Mouse (Mus musculus): ENCODE measurements around the gene Pear1. TPM values are rescaled to one million over a fixed set of nuclear protein-coding genes. Genes with fewer than 3 reads are reported as not detected.
"Not testable (repeated sequence)": the region's sequence is repeated elsewhere in the genome, so short reads cannot be mapped to it uniquely, and the experiment has no call there.

Gene Pear1
- 2.2 and 6.9 TPM in 2 replicates for polyA plus RNA-seq (2014; fragmentation: Nextera tagmentation; extraction: Ambion mirVana)

DNA sequence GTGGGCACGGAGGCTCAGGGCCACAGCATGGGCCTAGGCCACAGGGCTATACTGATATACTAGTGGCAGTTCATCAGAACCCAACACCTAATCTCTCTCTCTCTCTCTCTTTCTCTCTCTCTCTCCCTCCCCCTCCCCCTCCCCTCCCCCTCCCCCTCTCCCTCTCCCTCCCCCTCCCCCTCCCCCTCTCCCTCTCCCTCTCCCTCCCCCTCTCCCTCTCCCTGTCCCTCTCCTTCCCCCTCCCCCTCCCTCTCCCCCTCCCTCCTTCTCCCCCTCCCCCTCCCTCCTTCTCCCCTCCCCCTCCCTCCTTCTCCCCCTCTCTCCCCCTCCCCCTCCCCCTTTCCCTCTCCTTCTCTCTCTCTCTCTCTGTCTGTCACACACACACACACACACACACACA lies at the start of gene Pear1:
TSS of gene Pear1 (minus strand) at position 101 of the 400 bp plus-strand sequence.
- H3K9me3 ChIP-seq (ENCODE audit: control insufficient read depth, low read length); DNase-seq; H3K4me2 ChIP-seq (ENCODE audit: low read length); H3K36me3 ChIP-seq (ENCODE audit: control insufficient read depth, insufficient read depth, low read length); H3K9ac ChIP-seq (replicated peaks; ENCODE audit: low read length); ATAC-seq (ENCODE audit: low FRiP score, low TSS enrichment); H3K4me3 ChIP-seq (replicated peaks; ENCODE audit: low read depth, low read length); H3K4me1 ChIP-seq (ENCODE audit: control insufficient read depth, insufficient read depth, low read length); H3K27me3 ChIP-seq (ENCODE audit: control insufficient read depth, insufficient read depth, low read length); H3K27ac ChIP-seq (replicated peaks; ENCODE audit: low read depth, low read length): not testable (repeated sequence)
- 94% methylated on average over 1 of the region's 1 CpGs for WGBS

DNA sequence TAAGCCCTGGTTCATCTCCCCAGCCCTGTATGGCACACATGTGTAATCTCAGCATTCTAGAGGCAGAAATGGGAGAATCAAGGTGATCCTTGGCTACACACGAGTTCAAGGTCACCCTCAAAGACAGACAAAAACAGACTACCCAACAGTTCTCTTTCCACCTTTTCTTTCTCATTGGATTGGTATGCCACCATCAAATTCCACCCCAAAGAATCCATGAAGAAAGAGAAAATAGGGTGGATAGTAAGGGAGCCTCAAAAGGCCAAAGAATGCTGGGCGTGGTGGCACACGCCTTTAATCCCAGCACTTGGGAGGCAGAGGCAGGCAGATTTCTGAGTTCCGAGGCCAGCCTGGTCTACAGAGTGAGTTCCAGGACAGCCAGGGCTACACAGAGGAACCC lies 40.0 kb upstream of the Pear1 start:
- not testable (repeated sequence) for H3K4me3 ChIP-seq (replicated peaks; ENCODE audit: low read depth, low read length); H3K4me1 ChIP-seq (ENCODE audit: control insufficient read depth, insufficient read depth, low read length); H3K27ac ChIP-seq (replicated peaks; ENCODE audit: low read depth, low read length); H3K9ac ChIP-seq (replicated peaks; ENCODE audit: low read length); ATAC-seq (ENCODE audit: low FRiP score, low TSS enrichment); H3K27me3 ChIP-seq (ENCODE audit: control insufficient read depth, insufficient read depth, low read length); DNase-seq; H3K4me2 ChIP-seq (ENCODE audit: low read length); H3K9me3 ChIP-seq (ENCODE audit: control insufficient read depth, low read length)
- WGBS, result 98% methylated on average over 4 of the region's 4 CpGs
- peaks cover 84% of the 10 kb centered on the region for H3K36me3 ChIP-seq (ENCODE audit: control insufficient read depth, insufficient read depth, low read length)

DNA sequence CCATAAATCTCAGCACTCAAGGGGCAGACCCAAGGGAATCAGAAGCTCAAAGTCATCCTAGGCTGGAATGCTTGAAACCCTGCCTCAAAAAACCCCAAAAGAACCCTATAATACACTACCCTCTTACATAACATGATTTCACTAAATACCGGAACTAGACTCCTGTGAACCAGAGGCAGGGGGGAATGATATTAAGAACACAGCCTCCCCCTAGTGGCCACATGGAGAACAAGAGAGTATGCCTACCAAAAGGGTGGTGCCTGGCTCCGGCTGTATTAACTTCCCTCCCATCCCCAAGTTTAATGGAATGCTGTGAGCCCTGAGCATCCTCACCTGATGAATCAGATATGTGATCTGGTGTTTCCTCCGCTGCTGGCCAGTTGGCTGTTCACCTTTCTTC lies 35.7 kb upstream of the Pear1 start:
- Histone ChIP-seq H3K36me3 (ENCODE audit: control insufficient read depth, insufficient read depth, low read length) (peaks cover 80% of the 10 kb centered on the region), H3K27ac (replicated peaks; ENCODE audit: low read depth, low read length) (no peak overlapping the region), H3K4me2 (ENCODE audit: low read length) (no peak overlapping the region), H3K4me3 (replicated peaks; ENCODE audit: low read depth, low read length) (no peak overlapping the region), H3K9me3 (ENCODE audit: control insufficient read depth, low read length) (no peaks in the 10 kb centered on the region), H3K4me1 (ENCODE audit: control insufficient read depth, insufficient read depth, low read length) (no peaks in the 10 kb centered on the region), H3K27me3 (ENCODE audit: control insufficient read depth, insufficient read depth, low read length) (no peaks in the 10 kb centered on the region), H3K9ac (replicated peaks; ENCODE audit: low read length) (no peak overlapping the region)
- WGBS, result 22% methylated on average over 3 of the region's 3 CpGs
- DNase-seq (peak; percentile 86), ATAC-seq (ENCODE audit: low FRiP score, low TSS enrichment) (no peak; the same call in 1 of the 2 replicates)

DNA sequence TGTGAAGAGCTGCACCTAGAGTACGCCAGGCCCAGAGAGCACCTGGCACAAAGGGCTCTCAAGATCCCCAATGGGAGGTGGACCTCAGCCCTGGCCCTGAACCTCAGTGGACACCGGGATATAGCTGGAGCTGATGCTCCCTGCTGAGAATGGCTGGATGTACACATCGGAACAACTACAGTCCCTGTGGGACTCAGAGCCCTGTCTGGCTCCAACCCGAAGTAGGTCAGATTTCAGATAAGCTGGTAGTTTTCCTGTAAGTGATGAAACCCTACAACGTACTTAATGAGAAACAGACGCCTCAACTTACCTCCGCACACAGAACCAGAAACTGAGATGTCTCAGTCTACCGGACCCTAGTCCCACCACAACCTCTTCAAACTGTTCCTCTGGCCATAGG lies 33.6 kb upstream of the Pear1 start:
- no peak for ATAC-seq (ENCODE audit: low FRiP score, low TSS enrichment)
- H3K4me2 ChIP-seq (ENCODE audit: low read length), result no peak overlapping the region
- H3K4me1 ChIP-seq (ENCODE audit: control insufficient read depth, insufficient read depth, low read length), result no peaks in the 10 kb centered on the region
- no peaks in the 10 kb centered on the region for H3K9me3 ChIP-seq (ENCODE audit: control insufficient read depth, low read length)
- H3K36me3 ChIP-seq (ENCODE audit: control insufficient read depth, insufficient read depth, low read length), result peaks cover 65% of the 10 kb centered on the region
- H3K27me3 ChIP-seq (ENCODE audit: control insufficient read depth, insufficient read depth, low read length), result no peaks in the 10 kb centered on the region
- no peak overlapping the region for H3K4me3 ChIP-seq (replicated peaks; ENCODE audit: low read depth, low read length)
- WGBS, result 95% methylated on average over 8 of the region's 8 CpGs
- no peak for DNase-seq
- H3K9ac ChIP-seq (replicated peaks; ENCODE audit: low read length), result no peak overlapping the region
- H3K27ac ChIP-seq (replicated peaks; ENCODE audit: low read depth, low read length), result no peak overlapping the region

DNA sequence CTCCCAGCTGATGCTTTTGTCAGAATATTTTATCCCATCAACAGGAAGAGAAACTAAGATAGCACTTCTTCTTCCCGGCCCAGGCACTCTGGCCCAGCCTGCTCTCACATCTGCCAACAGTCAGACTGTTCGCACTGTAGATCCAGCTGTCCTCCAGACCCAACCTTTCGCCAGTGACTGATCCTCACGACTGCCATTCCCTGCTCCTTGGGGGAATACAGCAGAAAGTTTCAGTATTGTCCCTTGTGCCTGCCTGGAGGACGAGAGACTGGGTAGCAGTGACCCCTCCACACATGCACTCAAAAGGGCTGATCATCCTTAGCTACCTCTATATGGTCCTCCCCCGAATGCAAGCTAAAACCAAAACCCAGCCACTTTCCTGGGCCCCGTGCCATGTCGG lies 31.8 kb upstream of the Pear1 start:
- H3K27ac ChIP-seq (replicated peaks; ENCODE audit: low read depth, low read length), result no peak overlapping the region
- DNase-seq (no peak), ATAC-seq (ENCODE audit: low FRiP score, low TSS enrichment) (no peak)
- 93% methylated on average over 8 of the region's 8 CpGs for WGBS
- H3K4me3 ChIP-seq (replicated peaks; ENCODE audit: low read depth, low read length), result no peak overlapping the region
- H3K27me3 ChIP-seq (ENCODE audit: control insufficient read depth, insufficient read depth, low read length), result no peaks in the 10 kb centered on the region
- no peak overlapping the region for H3K4me2 ChIP-seq (ENCODE audit: low read length)
- H3K4me1 ChIP-seq (ENCODE audit: control insufficient read depth, insufficient read depth, low read length), result no peaks in the 10 kb centered on the region
- no peaks in the 10 kb centered on the region for H3K9me3 ChIP-seq (ENCODE audit: control insufficient read depth, low read length)
- peaks cover 50% of the 10 kb centered on the region for H3K36me3 ChIP-seq (ENCODE audit: control insufficient read depth, insufficient read depth, low read length)
- H3K9ac ChIP-seq (replicated peaks; ENCODE audit: low read length), result no peak overlapping the region

DNA sequence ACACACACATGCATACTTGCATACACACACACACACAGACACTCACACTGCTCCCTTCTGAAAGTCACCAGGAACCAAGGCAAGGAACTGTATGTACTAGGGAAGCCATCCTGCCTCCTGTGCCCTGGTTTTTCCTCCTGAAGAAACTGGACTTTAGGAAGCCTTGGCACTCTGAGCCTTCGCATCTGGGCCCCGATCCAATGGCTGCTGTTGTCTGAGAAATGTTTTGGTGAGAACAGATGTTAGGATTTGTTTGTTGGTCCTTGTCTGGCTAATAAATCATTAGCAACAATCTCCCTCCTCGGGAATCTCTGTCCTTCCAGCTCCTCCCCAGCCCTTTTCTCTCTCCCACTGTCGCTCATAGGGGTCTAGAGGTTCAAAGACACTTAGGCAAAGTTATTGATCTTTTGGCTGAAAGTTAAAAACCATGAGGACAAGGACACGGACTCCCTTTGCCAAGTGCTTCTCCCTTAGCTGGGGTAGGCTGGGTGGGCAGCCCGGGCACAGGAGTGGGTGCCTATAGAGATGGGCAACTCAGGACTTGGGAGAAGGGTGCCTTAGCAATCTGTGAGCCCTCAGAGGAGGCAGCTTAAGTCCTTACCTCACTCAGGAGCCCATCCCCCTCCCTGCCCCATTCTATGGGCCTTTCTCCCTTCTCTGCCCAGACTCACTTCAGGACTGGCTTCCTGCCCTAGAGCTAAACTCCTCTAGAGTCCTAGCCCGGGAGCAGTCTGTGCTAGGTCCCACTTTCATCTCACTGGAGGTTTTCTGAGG lies 30.9 kb upstream of the Pear1 start:
- H3K9me3 ChIP-seq (ENCODE audit: control insufficient read depth, low read length), result no peaks in the 10 kb centered on the region
- no peak overlapping the region for H3K27ac ChIP-seq (replicated peaks; ENCODE audit: low read depth, low read length)
- no peak overlapping the region for H3K9ac ChIP-seq (replicated peaks; ENCODE audit: low read length)
- H3K4me1 ChIP-seq (ENCODE audit: control insufficient read depth, insufficient read depth, low read length), result no peaks in the 10 kb centered on the region
- no peak overlapping the region for H3K4me3 ChIP-seq (replicated peaks; ENCODE audit: low read depth, low read length)
- no peak overlapping the region for H3K4me2 ChIP-seq (ENCODE audit: low read length)
- H3K27me3 ChIP-seq (ENCODE audit: control insufficient read depth, insufficient read depth, low read length), result no peaks in the 10 kb centered on the region
- ATAC-seq (ENCODE audit: low FRiP score, low TSS enrichment), result no peak
- DNase-seq, result no peak
- 76% methylated on average over 7 of the region's 7 CpGs for WGBS
- H3K36me3 ChIP-seq (ENCODE audit: control insufficient read depth, insufficient read depth, low read length), result peaks cover 40% of the 10 kb centered on the region

DNA sequence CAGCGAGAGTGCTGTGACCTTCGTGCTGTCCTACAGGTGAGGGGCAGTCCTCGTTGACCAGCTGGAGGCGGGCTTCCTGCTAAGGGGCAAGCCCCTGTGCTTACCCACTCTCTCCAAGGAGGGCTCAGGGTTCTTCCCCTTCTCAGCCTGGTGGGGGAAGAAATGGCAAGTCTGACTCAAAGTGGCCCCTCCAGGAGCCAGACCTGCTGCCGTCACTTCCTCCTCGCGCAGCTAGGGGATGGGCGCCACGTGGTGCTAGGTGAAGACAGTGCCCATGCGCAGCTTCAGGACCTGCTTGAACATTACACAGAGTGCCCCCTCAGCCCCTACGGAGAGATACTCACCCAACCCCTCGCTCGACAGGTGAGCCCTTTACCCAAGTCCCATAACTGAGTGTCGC lies 25.0 kb upstream of the Pear1 start:
- no peaks in the 10 kb centered on the region for H3K4me1 ChIP-seq (ENCODE audit: control insufficient read depth, insufficient read depth, low read length)
- H3K27ac ChIP-seq (replicated peaks; ENCODE audit: low read depth, low read length), result no peak overlapping the region
- ATAC-seq (ENCODE audit: low FRiP score, low TSS enrichment) (no peak), DNase-seq (no peak)
- no peaks in the 10 kb centered on the region for H3K27me3 ChIP-seq (ENCODE audit: control insufficient read depth, insufficient read depth, low read length)
- WGBS, result 87% methylated on average over 14 of the region's 14 CpGs
- H3K9ac ChIP-seq (replicated peaks; ENCODE audit: low read length), result no peak overlapping the region
- H3K4me2 ChIP-seq (ENCODE audit: low read length), result no peak overlapping the region
- no peak overlapping the region for H3K4me3 ChIP-seq (replicated peaks; ENCODE audit: low read depth, low read length)
- no peaks in the 10 kb centered on the region for H3K36me3 ChIP-seq (ENCODE audit: control insufficient read depth, insufficient read depth, low read length)
- H3K9me3 ChIP-seq (ENCODE audit: control insufficient read depth, low read length), result no peaks in the 10 kb centered on the region

DNA sequence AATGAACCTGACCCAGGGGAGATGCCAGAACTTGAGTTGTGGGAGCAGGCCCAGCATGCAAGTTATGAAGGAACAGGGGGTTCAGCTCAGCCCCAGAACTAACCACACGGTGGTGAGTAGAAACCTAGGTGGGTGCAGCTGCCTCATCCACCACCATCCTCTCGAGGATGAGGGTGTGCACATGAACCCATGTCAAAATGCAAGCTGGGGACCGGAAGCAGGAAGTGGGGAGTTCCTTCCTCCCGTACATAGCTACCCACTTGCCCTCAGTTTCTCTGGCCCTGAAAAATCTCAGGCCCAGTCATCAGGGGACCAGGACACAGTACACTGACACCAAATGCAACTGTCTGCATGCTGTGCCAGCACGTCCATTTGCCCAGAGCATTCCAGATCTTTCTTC lies 23.6 kb upstream of the Pear1 start:
- Histone ChIP-seq H3K27me3 (ENCODE audit: control insufficient read depth, insufficient read depth, low read length) (no peaks in the 10 kb centered on the region), H3K9ac (replicated peaks; ENCODE audit: low read length) (no peak overlapping the region), H3K4me2 (ENCODE audit: low read length) (no peak overlapping the region), H3K27ac (replicated peaks; ENCODE audit: low read depth, low read length) (no peak overlapping the region), H3K36me3 (ENCODE audit: control insufficient read depth, insufficient read depth, low read length) (no peaks in the 10 kb centered on the region), H3K9me3 (ENCODE audit: control insufficient read depth, low read length) (no peaks in the 10 kb centered on the region), H3K4me3 (replicated peaks; ENCODE audit: low read depth, low read length) (no peak overlapping the region), H3K4me1 (ENCODE audit: control insufficient read depth, insufficient read depth, low read length) (no peaks in the 10 kb centered on the region)
- no peak for ATAC-seq (ENCODE audit: low FRiP score, low TSS enrichment)
- WGBS, result 84% methylated on average over 5 of the region's 5 CpGs
- DNase-seq, result no peak

DNA sequence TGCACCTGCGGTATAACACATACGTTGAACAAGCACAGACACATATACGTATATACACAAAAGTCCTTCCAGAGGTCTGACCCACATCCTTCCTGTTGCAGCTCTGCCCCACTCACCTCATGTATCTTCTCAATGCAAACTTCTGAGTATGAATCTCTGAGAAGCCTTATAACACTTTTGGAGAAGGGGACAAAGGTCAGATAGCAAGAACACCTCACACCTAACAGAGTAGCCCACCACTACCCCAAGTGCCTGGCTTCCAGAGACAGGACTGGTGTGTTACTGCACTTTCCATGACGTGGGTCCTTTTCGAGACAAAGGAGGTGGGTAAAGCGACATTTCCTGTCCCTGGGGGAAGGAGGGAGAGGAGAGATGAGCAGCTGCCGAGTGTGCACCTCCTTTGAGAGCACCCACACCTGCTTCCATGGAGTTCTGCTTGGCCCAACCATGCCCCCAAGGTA lies 22.6 kb upstream of the Pear1 start, which contains the start of gene Sh2d2a:
TSS of gene Sh2d2a (plus strand) at position 106 of the 461 bp plus-strand sequence.
- H3K9me3 ChIP-seq (ENCODE audit: control insufficient read depth, low read length), result no peaks in the 10 kb centered on the region
- 71% methylated on average over 7 of the region's 7 CpGs for WGBS

More for the DNA sequence above, 22.6 kb upstream of the Pear1 start, which contains the start of gene Sh2d2a:
- Histone ChIP-seq H3K27me3 (ENCODE audit: control insufficient read depth, insufficient read depth, low read length) (no peaks in the 10 kb centered on the region), H3K4me3 (replicated peaks; ENCODE audit: low read depth, low read length) (no peak within 1 kb of the TSS), H3K27ac (replicated peaks; ENCODE audit: low read depth, low read length) (no peak within 1 kb of the TSS), H3K4me2 (ENCODE audit: low read length) (no peak within 1 kb of the TSS), H3K4me1 (ENCODE audit: control insufficient read depth, insufficient read depth, low read length) (no peaks in the 10 kb centered on the region), H3K36me3 (ENCODE audit: control insufficient read depth, insufficient read depth, low read length) (no peaks in the 10 kb centered on the region), H3K9ac (replicated peaks; ENCODE audit: low read length) (no peak within 1 kb of the TSS)
- no peak for ATAC-seq (ENCODE audit: low FRiP score, low TSS enrichment)
- DNase-seq, result no peak
